Comparison of ENCODE assay signal across 8 mouse cellular contexts in genomic region chr7:66661572-66661971, GRCm38 (mm10). TPM values are rescaled to one million over a fixed set of nuclear protein-coding genes. Genes with fewer than 3 reads are reported as not detected.
DNase-seq lines count a peak whose midpoint lies in the region; ATAC-seq and TF ChIP-seq lines count a peak whose summit lies in the region.

No protein-coding gene starts in this region.

- DNase-seq in B cell, adult 2 months: peak; percentile 79 to 81
- DNase-seq in adrenal gland, postnatal 4 days (ENCODE audit: low spot score in 2 of 2): peak; percentile 26 to 31
- DNase-seq in embryonic facial prominence, embryonic 14.5 days (ENCODE audit: low spot score): peak; percentile 86
- peak; percentile 68 to 71 for DNase-seq in heart, adult 2 months
- DNase-seq in kidney, adult 8-10 months: peak; percentile 62 to 86
- DNase-seq in limb, embryonic 14.5 days (ENCODE audit: low spot score): peak; percentile 95
- DNase-seq in midbrain, postnatal 0 days (ENCODE audit: low spot score): peak; percentile 90
- peak; percentile 40 to 59 for DNase-seq in spleen, postnatal 36 days (ENCODE audit: low spot score in 2 of 2)

- H3K4me1 ChIP-seq in embryonic facial prominence, embryonic 14.5 days (ENCODE audit: control insufficient read depth, insufficient read depth, low read length): no peaks in the 10 kb centered on the region
- H3K4me1 ChIP-seq in heart, adult 2 months (ENCODE audit: control insufficient read depth, insufficient read depth, low read length): no peaks in the 10 kb centered on the region; the same call in 1 of the 2 replicates
- no peaks in the 10 kb centered on the region for H3K4me1 ChIP-seq in limb, embryonic 14.5 days (ENCODE audit: control insufficient read depth, insufficient read depth, low read length)
- no peaks in the 10 kb centered on the region for H3K4me1 ChIP-seq in midbrain, postnatal 0 days (ENCODE audit: insufficient read depth, low read length)

- peak overlapping the region; percentile 20; the same call in 1 of the 2 replicates for H3K4me3 ChIP-seq in embryonic facial prominence, embryonic 14.5 days (ENCODE audit: low read depth, low read length)
- H3K4me3 ChIP-seq in heart, adult 2 months: peak overlapping the region; percentile 17; the same call in 1 of the 2 replicates
- no peak overlapping the region for H3K4me3 ChIP-seq in limb, embryonic 14.5 days (replicated peaks; ENCODE audit: low read length)
- no peak overlapping the region for H3K4me3 ChIP-seq in midbrain, postnatal 0 days (ENCODE audit: low read depth, low read length)

- H3K36me3 ChIP-seq in embryonic facial prominence, embryonic 14.5 days (ENCODE audit: control insufficient read depth, insufficient read depth, low read length): peaks cover 39% of the 10 kb centered on the region
- no peaks in the 10 kb centered on the region for H3K36me3 ChIP-seq in heart, adult 2 months (ENCODE audit: control insufficient read depth, insufficient read depth, low read length)
- H3K36me3 ChIP-seq in limb, embryonic 14.5 days (ENCODE audit: control insufficient read depth, insufficient read depth, low read length): peaks cover 40% of the 10 kb centered on the region
- H3K36me3 ChIP-seq in midbrain, postnatal 0 days (ENCODE audit: insufficient read depth, low read length): peaks cover 22% of the 10 kb centered on the region

- intact Hi-C loops in heart, adult 2 months (cut with DNase I): loop anchor here (1.0 to 2.0 kb wide), 2 partner anchors 227 to 561 kb away; no protein-coding TSS in a partner anchor

- no peak overlapping the region for H3K9ac ChIP-seq in embryonic facial prominence, embryonic 14.5 days (ENCODE audit: low read depth, low read length)
- H3K9ac ChIP-seq in heart, adult 2 months (ENCODE audit: low read depth, low read length): no peak overlapping the region
- no peak overlapping the region for H3K9ac ChIP-seq in limb, embryonic 14.5 days (ENCODE audit: low read depth, low read length, severe bottlenecking)
- no peak overlapping the region for H3K9ac ChIP-seq in midbrain, postnatal 0 days (replicated peaks; ENCODE audit: low read length, poor library complexity, severe bottlenecking)

- TF ChIP-seq POLR2A in heart, adult 2 months (IDR thresholded peaks at IDR 0.05; ENCODE audit: insufficient read depth, low read depth, low read length): no peak
- TF ChIP-seq POLR2A in limb, embryonic 14.5 days (IDR thresholded peaks at IDR 0.05; ENCODE audit: borderline replicate concordance, extremely low read depth, insufficient read depth, insufficient read length): no peak

- no peaks in the 10 kb centered on the region for H3K9me3 ChIP-seq in embryonic facial prominence, embryonic 14.5 days (ENCODE audit: control insufficient read depth, low read length)
- no peaks in the 10 kb centered on the region for H3K9me3 ChIP-seq in limb, embryonic 14.5 days (ENCODE audit: control insufficient read depth, low read length)
- H3K9me3 ChIP-seq in midbrain, postnatal 0 days (ENCODE audit: low read length): no peaks in the 10 kb centered on the region

- TF ChIP-seq CTCF in heart, adult 2 months (IDR thresholded peaks at IDR 0.05): peak; percentile 90; the same call in 1 of the 2 replicates
- TF ChIP-seq CTCF in midbrain, postnatal 0 days (IDR thresholded peaks at IDR 0.05): peak; percentile 96

- H3K27ac ChIP-seq in embryonic facial prominence, embryonic 14.5 days (replicated peaks; ENCODE audit: low read depth, low read length): no peak overlapping the region
- no peak overlapping the region for H3K27ac ChIP-seq in heart, adult 2 months
- H3K27ac ChIP-seq in limb, embryonic 14.5 days (replicated peaks; ENCODE audit: low read depth, low read length): no peak overlapping the region
- H3K27ac ChIP-seq in midbrain, postnatal 0 days (ENCODE audit: low read depth, low read length): no peak overlapping the region

- no peak; the same call in 1 of the 2 replicates for TF ChIP-seq EP300 in heart, adult 2 months (IDR thresholded peaks at IDR 0.05; ENCODE audit: insufficient read depth, low read depth, low read length)

- H3K4me2 ChIP-seq in embryonic facial prominence, embryonic 14.5 days (ENCODE audit: low read depth, low read length): peak overlapping the region; percentile 47
- peak overlapping the region; percentile 24; the same call in 1 of the 2 replicates for H3K4me2 ChIP-seq in limb, embryonic 14.5 days (replicated peaks; ENCODE audit: low read depth, low read length, severe bottlenecking)
- H3K4me2 ChIP-seq in midbrain, postnatal 0 days (ENCODE audit: low read depth, low read length, poor library complexity, severe bottlenecking): peak overlapping the region; percentile 29; the same call in 1 of the 2 replicates

- ATAC-seq in embryonic facial prominence, embryonic 14.5 days (ENCODE audit: low read depth): 0 out of 2 replicates have a peak, but pooled peaks have one; percentile 28
- 0 out of 2 replicates have a peak, but pooled peaks have one; percentile 60 for ATAC-seq in limb, embryonic 14.5 days (ENCODE audit: low FRiP score, low read depth)
- ATAC-seq in midbrain, postnatal 0 days (ENCODE audit: low FRiP score): peak; percentile 64; the same call in 1 of the 2 replicates

- WGBS in embryonic facial prominence, embryonic 14.5 days: 18% methylated on average over 8 of the region's 8 CpGs
- WGBS in heart, adult 2 months: 6% methylated on average over 8 of the region's 8 CpGs
- 26% methylated on average over 8 of the region's 8 CpGs for WGBS in limb, embryonic 14.5 days
- 15% methylated on average over 8 of the region's 8 CpGs for WGBS in midbrain, postnatal 0 days

- no peaks in the 10 kb centered on the region for H3K27me3 ChIP-seq in embryonic facial prominence, embryonic 14.5 days (replicated peaks; ENCODE audit: control insufficient read depth, insufficient read depth, low read length)
- no peaks in the 10 kb centered on the region for H3K27me3 ChIP-seq in heart, adult 2 months (ENCODE audit: control insufficient read depth, insufficient read depth, low read length)
- no peaks in the 10 kb centered on the region for H3K27me3 ChIP-seq in limb, embryonic 14.5 days (ENCODE audit: control insufficient read depth, insufficient read depth, low read length)
- no peaks in the 10 kb centered on the region for H3K27me3 ChIP-seq in midbrain, postnatal 0 days (ENCODE audit: insufficient read depth, low read length)

- peaks cover 2% of the 10 kb centered on the region for H3K79me2 ChIP-seq in heart, adult 2 months (replicated peaks; ENCODE audit: control insufficient read depth, insufficient read depth, low read length)

RNA-seq across cellular contexts. Expression of gene Asb7, which starts 27.8 kb away (rescaled TPM):
- total RNA-seq in adrenal gland, postnatal 4 days (2021): 10 to 100 TPM; 24.7 to 28.0 TPM
- 11.5 and 14.1 TPM in 2 replicates for polyA plus RNA-seq in embryonic facial prominence, embryonic 14.5 days (2014; fragmentation: Nextera tagmentation; extraction: Ambion mirVana)
- total RNA-seq in heart, adult 2 months (2021): 1 to 10 TPM; 7.5 to 9.0 TPM
- polyA plus RNA-seq in heart, adult 2 months (2012; rRNA removed): 2.2 and 3.9 TPM in 2 replicates
- 8.7 and 8.8 TPM in 2 replicates for polyA plus RNA-seq in limb, embryonic 14.5 days (2012; rRNA removed)
- 13.5 and 14.8 TPM in 2 replicates for polyA plus RNA-seq in limb, embryonic 14.5 days (2014; fragmentation: Nextera tagmentation; extraction: Ambion mirVana)
- 17.5 and 22.5 TPM in 2 replicates for total RNA-seq in midbrain, postnatal 0 days (2014; rRNA removed)
- 9.9 and 11.1 TPM in 2 replicates for polyA plus RNA-seq in midbrain, postnatal 0 days (2015; fragmentation: Nextera tagmentation; extraction: Ambion mirVana)

RNA-seq across cellular contexts. Expression of gene Lins1, which starts 28.1 kb away (rescaled TPM):
- total RNA-seq in adrenal gland, postnatal 4 days (2021): 10 to 100 TPM in 1 of 2 experiments, 1 to 10 TPM in 1; 9.7 to 10.9 TPM
- polyA plus RNA-seq in embryonic facial prominence, embryonic 14.5 days (2014; fragmentation: Nextera tagmentation; extraction: Ambion mirVana): 21.8 and 22.4 TPM in 2 replicates
- total RNA-seq in heart, adult 2 months (2021): 1 to 10 TPM; 3.0 to 3.5 TPM
- 3.2 and 6.5 TPM in 2 replicates for polyA plus RNA-seq in heart, adult 2 months (2012; rRNA removed)
- polyA plus RNA-seq in limb, embryonic 14.5 days (2012; rRNA removed): 20.2 and 21.4 TPM in 2 replicates
- polyA plus RNA-seq in limb, embryonic 14.5 days (2014; fragmentation: Nextera tagmentation; extraction: Ambion mirVana): 22.6 and 24.9 TPM in 2 replicates
- 12.9 and 19.6 TPM in 2 replicates for total RNA-seq in midbrain, postnatal 0 days (2014; rRNA removed)
- 16.5 and 17.9 TPM in 2 replicates for polyA plus RNA-seq in midbrain, postnatal 0 days (2015; fragmentation: Nextera tagmentation; extraction: Ambion mirVana)

Comparison
In these comparisons a context has a peak if more than half of its experiments do, and no peak if none do; other contexts are left out.
1. DNase-seq: peak in every context shown above with its lines; median percentile 95 in limb, embryonic 14.5 days; 90 in midbrain, postnatal 0 days; 86 in embryonic facial prominence, embryonic 14.5 days; 80 in B cell, adult 2 months; 74 in kidney, adult 8-10 months; 70 in heart, adult 2 months; 50 in spleen, postnatal 36 days; 28 in adrenal gland, postnatal 4 days.
2. H3K4me3 ChIP-seq: peak in embryonic facial prominence, embryonic 14.5 days (single experiment) and heart, adult 2 months (single experiment); none in limb, embryonic 14.5 days (single experiment) and midbrain, postnatal 0 days (single experiment).
3. Peak in every context shown above with its lines, with median percentiles within 50 percentile points of each other: ATAC-seq and H3K4me2 ChIP-seq.